Mouse (Mus musculus) adrenal gland, adult (tissue): ENCODE data around the gene Nek2.

Source experiments
- DNase-seq, 2 experiments: peaks; one replicate each; pipeline ENCODE4 v3.0.0; 2022 to 2023; ENCODE audit warnings: low spot score in 1 of 2; ENCODE audit not compliant: inconsistent age in 2 of 2

The Nek2 gene

DNA sequence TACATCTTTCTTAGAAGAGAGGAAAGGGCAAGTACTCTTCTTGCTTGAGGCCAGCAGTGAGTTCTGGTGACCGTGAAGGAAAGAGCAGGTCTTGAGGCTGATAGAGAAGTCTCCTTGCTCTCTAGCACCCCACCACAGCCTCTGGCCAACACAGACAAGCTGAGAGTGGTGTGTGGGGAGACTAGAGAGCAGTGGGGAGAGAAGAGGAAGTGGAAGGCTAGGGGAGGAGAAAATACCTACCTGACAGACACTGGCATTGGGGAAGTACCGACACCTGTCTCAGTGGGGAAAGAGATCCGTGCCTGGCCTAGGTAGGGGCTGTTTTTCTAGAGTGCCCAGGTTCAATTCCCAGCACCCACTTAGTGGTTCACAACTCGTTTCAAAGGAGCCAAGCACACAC is 7.0 kb upstream of the Nek2 start:
- DNase-seq, result no peak

DNA sequence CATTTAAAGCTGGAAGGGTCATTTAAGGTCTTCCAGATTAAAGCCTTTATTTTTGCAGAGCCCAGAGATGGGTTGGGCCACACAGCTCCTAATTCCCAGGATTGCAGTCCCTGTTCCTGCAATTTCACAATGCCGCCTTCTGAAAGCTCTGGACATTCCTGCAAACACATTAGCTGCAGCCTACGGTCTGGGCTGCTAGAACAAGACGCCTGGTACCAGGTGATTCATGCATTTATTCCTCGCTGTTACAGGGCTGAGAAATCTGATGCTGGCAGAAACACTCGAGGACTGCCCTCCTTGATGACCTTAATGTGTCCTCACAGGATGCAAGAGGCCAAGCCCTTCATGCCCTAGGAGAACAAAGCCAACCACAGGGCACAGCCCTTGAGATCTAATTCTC is 6.3 kb upstream of the Nek2 start:
- DNase-seq, result no peak

DNA sequence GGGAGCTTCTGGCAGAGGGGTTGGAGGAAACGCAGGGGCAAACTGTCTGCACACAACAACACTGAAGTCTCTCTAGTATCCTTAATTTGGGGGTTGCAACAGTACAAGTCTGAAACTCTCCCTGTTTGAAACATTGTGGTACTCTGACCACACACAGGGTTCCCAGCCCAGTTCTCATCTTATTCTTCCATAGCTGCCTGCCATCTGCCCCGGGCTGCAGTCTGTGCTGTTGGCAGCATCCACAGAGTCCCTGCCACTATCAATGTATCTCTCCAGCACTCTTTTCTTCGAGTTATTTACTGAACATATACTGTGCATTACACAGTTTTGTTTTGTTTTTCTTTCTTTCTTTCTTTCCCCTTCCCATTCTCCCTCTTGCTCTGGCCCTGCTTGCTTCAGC is 4.6 kb upstream of the Nek2 start:
- no peak for DNase-seq

DNA sequence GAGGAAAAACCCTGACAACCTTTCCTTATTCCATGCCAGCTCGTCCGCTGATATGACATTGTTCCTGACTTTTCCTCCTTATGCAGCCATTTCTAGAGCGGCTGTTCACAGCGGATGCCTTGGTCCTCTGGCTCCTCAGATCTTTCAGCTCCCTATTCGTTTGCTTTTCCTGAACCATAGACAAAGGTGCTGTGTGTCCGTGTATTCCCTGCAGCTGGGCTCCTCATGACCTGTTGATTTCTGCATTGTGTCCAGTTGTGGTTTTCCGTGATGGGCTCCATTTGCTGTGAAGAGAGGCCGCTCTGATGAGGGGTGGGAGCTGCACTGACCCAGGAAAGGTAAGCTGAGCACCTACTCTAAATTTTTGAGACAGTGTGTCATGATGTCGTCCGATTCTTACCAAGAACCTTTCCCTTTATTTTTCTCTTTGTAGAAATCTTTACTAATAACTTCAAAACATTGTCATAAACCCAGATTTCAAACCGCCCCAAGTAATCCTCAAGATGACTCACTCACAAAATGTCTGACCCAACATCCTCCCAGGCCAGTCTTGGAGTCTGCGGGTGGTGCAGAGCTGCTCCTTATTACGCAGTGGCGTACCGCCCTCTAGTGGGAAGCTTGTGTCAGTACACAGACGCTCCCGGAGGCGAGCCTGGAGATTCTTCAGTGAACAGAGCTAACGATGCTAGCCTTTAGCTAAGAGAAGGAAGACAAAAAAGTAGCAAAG is 3.7 kb upstream of the Nek2 start:
- DNase-seq, result peak; percentile 87 to 94

DNA sequence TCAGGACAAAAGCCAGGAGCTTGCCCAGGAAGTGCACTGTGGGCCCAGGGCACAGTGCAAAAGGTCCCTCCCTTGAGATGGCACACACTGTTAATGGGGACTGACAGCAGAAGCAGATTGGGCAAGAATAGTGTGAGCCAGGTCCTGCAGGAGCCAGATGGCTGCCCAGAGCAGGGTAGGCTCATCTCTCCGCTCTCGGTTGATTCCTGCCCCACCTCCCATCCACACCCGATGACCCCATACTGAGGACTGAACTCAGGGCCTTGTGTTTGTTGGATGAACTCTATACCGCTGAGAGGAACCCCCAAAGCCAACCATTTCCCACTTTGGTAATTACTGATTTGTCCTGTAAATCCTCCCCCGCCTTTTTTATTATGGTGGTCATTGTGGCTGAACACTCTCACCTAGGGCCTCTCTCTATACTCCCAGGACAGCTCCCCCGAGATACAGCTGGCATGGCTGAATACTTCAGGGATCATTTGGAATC is 3.1 kb upstream of the Nek2 start:
- DNase-seq, result no peak

DNA sequence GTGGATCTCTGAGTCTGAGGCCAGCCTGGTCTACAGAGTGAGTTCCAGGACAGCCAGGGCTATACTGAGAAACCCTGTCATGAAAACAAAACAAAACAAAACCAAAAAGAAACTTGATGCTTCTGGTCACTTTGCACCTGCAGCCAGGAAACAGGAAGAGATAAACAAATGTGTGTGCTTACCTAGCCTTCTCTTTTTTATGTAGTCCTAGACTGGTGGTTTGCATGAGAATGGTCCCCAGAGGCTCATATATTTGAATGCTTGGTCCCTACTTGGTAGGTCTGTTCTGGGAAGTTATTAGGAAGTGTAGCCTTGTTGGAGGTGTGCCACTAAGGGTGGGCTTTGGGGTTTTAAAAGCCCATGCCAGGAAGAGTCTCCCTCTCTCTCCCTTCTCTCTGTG is 2.2 kb upstream of the Nek2 start:
- no peak for DNase-seq

DNA sequence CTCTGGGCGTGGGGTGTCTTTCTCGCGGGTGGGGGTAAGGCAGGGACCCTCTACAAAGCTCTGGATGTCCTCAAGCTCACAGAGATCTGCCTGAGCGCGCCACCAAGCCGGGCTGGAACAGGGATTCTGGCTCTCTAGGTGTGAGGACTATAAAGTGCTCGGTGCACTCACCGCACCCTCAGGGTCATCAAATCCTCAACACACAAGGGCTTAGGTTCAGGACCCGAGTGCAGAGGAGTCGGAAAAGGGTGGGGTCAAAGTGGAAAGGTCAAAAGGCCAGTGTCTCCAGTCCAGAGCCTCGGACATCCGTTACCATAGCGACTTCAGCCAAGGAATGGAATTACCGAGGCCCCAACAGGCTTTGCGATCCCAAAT is 306 bp upstream of the Nek2 start:
- no peak for DNase-seq

DNA sequence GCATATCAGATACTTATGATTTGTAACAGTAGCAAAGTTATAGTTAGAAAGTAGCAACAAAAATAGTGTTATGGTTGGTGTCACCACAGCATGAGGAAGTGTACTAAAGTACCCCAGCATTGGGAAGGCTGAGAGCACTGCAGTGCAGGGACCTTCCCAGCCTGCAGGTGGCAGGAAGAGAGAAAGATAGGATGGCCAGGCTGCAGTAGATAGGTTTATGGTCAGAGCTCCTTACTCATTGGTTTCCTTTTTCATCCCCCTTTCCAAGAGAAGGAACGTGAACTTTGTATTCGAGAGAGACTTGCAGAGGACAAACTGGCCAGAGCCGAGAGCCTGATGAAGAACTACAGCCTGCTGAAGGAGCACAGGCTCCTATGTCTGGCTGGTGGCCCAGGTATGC is 7.9 kb downstream of the Nek2 start:
- DNase-seq, result no peak

DNA sequence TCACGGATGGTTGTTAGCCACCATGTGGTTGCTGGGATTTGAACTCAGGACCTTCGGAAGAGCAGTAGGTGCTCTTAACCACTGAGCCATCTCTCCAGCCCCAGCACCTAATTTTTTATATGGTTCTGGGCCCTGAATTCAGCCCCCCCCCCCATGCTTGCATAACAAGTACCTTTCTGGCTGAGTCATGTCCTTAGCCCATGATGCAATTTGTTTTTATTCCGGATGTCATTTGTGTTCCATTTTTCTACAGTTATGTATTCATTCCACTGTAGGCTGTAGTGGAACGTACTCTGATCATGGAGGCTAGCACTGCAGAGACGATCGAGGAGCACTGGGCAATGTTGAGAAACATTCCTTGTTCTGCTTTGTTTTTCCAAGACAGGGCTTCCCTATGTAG is 12.2 kb downstream of the Nek2 start:
- no peak for DNase-seq

DNA sequence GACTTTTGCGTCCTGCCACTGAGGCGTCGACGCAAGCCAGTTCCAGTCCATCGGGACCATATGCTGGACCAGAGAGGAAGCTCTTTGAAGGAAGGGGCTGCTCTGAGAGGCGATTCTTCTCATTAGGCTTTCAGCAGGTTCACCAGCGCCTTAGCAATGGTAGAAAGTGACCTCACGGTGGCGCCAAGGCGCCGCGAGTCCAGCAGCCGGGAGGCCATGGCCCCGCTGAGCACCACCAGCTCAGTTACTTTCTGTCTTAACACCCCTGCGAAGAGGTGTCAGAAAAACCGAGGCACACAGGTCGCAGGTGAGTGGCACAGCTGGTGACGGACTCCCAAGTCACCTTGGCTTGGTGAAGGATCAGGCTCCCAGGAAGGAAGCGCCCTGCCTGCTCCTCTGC is 13.6 kb downstream of the Nek2 start:
- peak; percentile 70 to 88 for DNase-seq

DNA sequence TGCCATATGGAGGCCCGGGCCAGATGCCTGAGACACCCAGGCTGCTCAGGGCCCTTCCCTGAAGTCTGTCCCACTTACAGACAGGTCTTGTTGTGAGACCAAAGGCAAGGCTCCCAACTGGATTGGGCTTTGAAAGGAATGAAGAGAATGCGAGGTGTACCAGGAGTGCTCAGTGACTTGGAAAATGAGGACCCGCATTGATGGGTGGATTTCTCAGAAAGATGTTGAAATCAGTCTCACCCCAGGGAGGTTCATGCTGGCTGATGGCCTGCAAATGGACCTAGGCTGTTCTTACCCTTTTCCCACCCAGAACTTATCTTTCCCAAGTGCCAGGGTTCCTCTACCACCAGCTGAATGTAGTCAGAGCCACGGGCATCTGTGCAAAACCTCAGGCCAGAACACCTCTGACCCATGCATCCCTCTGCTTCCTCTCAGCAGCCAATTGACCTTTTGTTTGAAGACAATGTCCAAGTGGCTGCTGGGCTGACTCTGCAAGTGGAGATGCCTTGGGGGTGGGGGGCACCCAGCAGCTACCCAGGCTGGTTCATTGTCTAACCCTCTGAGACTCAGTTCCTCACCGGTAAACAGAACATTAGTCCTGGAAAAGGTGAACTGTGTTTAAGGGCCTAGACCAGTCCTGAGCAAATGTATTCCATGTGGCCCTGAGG is 15.2 kb downstream of the Nek2 start:
- no peak for DNase-seq

DNA sequence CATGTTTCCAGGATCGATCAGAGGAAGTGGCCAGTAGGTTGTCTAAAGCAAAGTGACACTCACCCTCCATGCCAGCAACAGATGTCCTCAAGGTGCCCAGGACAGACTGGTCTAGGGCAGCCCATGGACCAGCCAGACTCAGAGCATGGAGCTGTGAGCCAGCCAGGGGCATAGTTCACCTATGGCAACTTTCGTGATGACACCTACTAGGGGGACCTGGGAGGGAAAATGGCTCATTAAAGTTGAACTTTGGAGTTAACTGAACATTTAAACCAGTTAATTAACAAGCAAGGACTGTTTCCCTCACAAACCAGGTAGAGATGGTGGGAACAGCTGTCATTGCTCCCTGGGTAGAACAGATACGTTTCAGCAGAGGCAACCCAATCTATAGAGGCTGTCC is 16.4 kb downstream of the Nek2 start:
- no peak for DNase-seq

DNA sequence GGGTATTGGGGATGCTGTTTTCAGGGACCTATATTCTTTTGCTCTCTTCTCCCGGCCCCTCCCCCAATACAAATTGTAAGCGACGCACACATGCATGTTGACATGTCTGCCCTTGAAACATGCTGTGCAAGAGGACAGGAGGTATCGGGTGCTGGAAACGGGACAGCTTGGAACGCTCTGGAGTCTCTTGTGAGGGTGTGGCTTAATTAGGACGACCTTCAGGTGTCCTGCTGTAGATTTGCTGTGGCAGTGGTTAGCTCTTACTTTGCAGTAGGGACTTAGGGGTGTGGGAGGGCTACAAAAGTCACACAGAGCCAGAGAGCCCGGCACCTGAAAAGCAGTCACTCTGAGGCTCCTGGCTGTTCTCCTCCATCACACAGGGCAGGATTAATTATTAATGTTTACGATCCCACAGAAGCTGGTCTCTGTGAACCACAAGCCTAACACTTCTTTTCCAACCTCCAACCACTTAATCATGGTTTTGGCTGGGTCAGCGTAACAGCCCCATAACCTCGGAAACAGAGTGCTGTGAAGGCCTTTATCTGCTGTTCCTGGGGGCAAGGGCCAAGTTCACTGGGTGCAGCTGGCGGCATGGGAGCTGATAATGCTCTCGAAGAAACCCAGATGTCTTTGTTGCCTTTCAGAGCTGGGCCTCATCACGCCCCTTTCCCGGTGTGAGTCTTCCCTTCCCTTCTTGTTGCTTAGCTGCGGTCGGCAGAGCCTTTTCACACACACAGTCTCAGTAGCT is 17.9 kb downstream of the Nek2 start:
- peak in 1 of 2 experiments; percentile 53 for DNase-seq

DNA sequence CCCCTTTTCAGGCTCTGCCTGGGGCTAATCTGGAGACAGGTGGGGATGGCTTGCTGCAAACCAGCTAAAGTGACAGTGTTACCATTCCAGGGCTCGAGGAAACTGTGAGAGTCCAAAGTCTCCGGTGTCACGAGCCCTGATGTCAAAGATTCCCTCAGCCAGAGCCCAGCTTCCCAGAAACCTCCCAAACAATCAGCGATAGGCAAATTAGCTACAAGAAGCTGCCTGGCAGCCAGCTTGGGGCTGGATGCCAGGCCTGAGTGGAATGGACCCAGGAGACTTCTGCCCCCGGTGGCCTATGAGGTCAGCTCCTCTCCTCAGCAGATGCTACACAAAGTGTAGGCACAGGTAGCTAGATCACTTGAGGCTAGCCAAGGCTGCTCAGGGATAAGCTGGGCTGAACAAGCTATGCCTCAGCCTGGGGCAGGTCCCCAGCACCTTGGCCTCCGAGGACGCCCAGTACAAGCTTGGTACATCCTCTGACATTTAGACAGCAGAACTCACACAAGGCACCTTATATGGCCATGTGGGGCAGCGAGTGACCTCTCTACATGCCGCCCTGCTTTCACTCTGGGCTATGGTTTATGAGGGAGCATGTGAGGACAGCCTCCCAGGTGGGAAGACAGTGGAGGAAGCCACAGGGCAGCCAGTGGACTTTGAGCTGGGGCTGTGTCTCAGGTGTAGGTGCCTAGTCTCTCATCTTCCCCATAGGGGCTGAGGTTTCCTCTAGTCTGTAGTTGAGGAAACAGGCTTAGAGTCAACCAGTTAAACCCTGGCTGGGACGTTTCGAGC is 19.7 kb downstream of the Nek2 start:
- DNase-seq, result peak; percentile 21 to 61

DNA sequence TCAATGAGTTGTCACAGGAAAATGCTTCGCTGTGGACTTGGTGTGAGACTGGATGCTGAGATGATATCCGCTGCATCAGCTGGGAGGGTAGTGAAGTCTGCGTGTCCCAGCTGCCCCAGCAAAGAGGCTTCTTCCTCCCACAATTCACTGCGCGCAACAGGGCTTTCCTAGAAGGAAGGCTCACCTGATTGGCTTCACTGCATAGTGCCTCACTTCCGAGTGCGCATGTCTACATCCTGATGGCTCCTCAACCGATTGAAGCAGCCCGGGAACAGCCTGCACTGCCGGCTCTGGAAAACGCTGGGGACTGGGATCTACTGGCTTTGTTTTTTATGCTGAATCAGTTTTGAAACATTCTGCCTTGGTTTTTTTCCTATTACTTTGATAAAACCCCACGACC is 21.0 kb downstream of the Nek2 start:
- no peak for DNase-seq

DNA sequence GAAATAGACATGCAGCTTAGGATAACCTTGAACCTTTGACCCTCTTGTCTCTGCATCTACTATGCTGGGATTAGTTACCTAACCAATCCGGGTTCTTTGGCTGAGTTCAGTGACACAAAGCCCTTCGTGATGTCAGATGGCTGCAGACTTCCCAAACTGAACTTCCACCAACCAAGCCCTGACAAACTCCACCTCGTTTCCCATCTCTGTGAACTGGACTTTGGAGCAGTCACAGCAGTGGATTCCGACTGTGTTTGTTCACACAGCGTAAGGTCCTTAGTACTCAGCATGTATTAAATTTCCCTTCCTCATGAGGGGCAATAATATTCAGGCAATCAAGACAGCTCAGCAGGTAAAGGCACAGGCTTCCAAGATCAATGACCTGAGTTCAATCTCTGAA is 25.4 kb downstream of the Nek2 start:
- no peak for DNase-seq

DNA sequence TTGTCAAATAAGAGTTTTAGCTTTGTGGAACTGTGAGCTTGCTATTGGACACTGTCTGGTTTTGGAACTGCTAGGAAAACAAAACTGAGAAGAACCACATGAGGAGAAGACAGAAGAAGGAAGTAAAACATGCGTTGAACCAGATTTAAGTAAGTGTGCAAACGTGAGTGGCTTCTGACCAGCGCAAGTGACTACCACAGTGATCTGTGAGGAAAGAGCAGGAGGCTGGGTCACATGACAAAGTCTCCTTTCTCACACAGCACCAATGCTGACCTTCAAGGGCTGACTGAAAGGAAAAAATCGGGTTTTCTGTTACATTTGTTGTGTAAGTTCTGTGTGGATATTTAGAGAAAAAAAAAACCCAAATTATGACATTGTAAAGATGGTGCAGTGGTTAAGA is 28.3 kb downstream of the Nek2 start:
- no peak for DNase-seq

DNA sequence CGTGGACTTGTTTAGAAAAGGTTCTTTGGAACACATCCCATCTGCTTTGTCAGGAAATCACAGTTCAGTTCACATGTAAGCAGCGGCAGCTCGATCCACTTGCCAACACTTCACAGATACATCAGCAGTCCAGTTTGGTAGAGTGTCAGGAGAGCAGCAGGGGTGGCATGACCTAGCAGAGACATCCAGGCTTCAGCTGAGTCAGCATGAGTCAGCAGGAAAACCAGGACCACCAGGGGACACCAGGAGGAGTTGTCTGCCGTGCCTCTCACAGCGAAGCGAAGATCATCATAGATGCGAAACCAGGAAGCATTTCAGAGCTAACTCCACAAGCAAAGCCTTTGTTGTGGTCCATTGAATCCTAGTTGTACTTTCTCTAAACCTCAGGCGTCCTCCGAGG is 32.2 kb downstream of the Nek2 start:
- no peak for DNase-seq

DNA sequence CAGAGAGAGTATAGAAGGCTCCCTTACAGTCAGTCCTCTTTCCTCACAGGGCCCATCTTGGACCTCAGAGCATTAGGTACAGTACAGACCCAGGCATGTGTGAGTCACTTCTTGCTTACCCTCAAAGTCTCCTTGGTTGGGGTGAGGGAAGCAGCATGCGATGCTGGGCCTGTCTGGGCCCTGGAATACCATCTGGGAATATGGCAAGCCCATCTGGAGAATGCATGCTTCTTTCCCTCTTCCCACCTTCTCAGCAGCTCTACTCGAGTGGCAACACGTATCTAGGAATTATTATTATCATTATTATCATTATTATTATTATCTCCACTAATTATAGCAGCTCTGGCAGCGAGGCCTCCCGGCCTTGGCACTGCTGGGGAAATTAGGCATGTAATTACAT is 33.5 kb downstream of the Nek2 start:
- DNase-seq, result no peak

DNA sequence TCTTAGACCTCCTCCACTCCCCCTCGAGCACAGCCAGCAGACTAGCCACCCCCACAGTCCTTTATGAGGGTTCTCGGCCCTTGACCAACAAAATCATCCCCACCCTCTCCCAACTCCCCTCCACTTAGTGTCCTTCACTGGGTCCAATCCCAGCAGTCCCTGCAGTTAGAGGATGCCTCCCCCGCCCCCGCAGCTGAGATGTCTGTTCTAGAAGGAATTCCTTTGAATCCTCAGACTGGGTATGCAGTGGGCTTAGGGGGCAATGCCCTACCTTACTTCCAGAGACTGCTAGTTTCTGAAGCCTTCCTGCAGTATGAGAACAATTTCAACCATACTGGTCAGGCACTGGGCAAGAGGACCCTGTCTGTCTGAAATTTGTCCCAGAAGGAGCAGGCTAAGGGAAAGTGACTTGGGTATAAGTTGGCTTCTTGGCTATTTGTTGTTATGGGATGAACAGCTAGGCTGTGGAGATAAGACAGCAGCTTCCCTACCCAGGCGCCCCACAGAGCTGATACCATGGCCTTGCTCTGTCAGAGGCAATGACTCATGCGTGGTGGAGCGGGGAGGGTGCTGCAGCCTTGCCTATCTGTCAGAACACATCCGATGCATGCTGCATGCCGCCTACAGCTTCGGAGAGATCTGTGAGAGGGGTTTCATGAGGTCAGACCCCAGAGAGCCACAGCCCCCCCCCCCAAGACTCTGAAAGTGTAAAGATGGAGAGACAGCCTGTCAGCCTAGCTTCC is 34.1 kb downstream of the Nek2 start:
- peak; percentile 88 to 92 for DNase-seq
